Mouse (Mus musculus) urinary bladder, postnatal 14 days (tissue): ENCODE results near the gene Gng7.

Source experiments
- DNase-seq: peaks from one replicate; pipeline ENCODE4 v3.0.0; 2021; ENCODE audit warnings: low spot score

The Gng7 gene

DNA sequence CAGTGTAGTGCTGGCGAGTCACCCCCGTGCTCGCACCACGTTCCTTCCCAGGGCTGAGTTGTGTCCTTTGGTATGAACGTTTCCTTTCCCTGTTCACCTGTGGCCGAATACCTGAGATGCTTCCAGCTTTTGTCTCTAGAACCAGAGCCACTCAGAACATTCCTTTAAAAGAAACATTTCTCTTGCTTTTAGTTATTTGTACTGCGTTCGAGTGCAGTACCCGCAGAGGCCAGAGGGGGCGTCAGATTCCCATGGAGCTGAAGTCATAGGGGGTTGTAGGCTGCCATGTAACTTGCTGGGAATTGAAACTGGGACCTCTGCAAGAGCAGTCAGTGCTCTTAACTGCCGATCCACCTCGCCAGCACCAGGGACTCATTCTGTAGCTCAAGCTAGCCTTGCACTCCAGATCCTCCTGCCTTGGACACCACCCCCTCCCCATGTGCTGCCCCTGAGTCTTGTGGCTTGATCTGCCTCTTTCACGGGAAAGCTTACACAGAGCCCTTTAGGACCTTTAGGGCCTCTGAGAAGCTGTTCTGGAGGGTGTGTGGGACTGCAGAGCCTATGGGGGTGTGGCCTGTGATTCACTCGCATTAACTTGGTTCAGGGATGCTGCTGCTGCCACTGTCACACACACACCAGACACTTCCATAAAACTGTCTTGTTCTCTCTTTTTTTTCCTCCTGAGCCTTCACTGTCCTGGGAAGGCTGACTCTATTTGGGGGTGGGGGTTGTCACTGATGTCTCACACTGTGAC, 67.9 kb downstream of the Gng7 start:
- DNase-seq, result no peak

DNA sequence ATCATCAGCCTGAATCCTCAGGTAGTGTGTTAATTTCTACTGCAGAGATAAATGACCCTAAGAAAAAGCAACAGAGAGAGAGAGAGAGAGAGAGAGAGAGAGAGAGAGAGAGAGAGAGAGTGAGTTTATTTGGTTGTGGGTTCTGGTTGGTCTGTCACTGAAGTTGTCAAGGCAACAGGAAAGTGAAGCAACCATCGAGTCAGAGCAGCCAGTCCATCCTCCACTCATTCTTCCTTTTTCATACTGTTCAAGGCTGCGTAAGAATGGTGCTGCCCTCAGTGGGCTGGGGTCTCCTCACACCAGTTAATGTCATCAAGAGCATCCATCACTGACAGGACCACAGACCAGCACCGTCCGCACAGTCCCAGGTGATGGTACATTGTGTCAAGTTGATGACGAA, 70.5 kb downstream of the Gng7 start:
- DNase-seq, result no peak

DNA sequence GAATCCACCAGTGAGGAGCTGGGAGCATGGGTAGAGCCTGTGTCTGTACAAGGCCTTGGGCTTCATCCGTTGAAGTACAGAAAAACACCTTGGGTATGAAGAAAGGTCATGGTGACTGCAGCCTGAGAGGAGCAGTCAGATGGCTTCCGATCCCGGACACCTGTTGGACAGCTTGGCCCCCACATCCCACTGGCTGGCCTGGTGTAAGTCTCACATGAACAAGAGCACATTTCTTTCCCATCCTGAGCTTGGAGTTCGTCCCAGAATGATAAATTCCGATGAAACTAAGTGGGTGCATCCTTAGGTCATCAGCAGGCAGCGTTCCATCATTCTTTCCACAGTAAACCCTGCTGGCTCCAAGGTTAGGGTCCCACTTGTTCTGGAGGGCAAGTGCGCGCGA, 71.0 kb downstream of the Gng7 start:
- DNase-seq, result no peak

DNA sequence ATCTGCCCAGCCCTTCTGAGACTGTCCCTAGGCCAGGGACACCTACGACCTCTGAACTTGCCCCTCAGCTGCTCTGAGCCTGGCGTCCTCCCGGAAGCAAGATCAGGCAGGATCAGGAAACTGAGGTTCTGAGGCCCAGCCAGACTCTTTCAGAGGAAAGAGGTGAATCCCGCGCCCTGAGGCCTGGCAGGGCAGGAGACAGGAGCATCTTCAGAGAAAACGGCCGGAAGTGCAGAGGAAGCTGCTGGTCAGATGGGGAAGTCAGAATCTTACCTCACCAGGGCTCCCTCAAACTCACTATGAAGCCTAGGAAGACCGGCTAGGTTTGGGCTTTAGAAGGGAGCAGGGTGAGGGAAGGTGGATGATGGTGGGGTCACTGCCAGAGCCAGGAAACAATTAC, 71.8 kb downstream of the Gng7 start:
- no peak for DNase-seq

DNA sequence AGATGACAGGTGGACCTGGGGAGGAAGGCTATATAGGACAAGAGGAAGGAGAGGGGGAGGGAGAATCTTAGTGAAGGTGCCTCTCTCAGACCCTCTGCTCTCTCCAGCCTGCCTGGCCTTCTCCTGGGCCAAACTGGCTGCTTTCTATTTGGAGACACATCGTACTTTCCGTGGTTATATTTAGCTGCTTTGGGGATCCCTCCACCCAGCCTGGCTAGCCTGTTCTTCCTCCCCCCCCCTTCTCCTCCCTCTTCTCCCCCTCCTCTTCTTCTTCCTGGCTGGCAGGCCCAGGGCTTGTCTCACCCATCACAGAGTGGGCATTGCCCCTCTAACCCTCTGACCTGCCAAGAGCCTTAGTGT, 73.8 kb downstream of the Gng7 start:
- DNase-seq, result no peak

DNA sequence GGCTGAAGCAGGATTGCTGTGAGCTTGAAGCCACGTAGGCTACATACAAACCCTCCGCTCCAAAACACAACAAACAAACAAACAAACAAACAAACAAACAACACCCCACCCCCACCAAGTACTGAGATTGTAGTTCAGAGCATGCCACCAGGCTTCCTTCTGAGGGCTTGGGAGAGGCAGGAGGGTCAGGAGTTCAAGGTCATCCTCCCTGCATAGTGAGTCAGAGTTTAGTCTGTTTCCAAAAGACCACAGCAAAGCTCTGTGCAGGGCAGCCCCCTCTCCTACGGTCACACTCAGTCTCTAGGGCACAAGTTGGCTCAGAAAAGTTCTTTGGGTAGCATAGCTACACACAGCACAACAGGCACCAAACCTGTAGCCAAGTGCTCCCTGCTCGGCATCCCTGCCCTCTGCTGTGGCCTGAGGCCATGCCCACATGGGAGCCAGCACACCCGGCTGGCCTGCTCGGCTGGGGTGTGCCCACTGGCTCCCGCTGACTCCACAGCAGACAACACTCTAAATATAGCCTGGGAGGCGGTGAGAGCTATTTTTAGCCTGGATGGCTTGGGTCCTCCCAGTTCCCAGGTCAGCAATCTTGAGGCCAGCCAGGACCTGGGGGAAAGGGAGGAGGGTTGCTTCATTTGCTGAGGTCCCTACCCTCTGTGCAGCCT, 74.3 kb downstream of the Gng7 start:
- peak; percentile 57 for DNase-seq

DNA sequence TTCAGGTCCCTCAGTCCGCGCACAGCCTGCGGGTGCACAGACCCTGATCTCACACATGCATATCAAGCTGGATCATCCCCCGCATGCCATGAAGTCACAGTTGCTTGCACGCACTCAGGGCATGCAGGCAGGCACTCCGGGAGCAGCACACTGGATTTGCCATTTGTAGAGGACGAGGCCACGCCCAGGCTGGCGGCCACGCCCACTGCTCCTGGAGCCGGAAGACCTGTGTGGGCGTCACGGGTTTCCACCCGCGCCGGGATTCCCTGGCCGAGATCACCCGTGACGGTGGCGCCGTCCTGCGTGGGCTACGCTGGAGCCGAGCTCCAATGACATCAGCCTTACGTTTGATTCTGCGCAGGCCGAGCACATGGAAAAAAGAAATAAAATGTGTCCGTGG, 75.1 kb downstream of the Gng7 start:
- DNase-seq, result peak; percentile 89

DNA sequence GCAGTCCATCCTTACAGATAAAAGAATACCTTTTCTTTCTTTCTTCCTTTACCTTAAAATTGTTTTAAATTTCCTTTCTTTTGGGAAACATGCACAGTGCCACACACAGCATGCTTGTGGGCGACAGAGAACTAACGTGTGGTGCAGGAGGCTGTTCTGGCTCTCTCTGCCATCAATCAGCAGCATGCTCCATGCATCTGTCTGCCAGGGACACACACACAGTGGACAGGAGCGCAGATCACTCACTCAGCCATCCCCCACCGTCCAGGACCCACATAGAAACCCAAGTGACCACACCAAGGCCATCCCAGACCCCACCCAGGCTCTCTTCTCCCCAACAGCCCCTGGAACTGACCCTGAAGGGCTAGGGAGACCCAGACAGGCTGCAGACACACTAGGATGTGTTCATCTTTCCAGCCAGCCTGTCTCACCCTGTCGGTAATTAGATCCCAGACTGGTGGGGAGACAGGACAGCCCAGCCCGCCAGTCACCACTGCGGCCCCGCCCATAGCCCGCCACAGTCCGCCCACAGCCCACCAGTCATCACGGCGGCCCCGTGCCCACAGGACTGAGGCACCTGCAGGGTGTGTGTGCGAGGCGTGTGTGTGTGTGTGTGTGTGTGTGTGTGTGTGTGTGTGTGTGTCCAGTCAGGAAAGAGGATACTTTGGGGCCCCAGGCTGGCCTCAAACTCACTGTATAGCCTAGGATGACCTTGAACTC, 75.8 kb downstream of the Gng7 start:
- DNase-seq, result no peak

DNA sequence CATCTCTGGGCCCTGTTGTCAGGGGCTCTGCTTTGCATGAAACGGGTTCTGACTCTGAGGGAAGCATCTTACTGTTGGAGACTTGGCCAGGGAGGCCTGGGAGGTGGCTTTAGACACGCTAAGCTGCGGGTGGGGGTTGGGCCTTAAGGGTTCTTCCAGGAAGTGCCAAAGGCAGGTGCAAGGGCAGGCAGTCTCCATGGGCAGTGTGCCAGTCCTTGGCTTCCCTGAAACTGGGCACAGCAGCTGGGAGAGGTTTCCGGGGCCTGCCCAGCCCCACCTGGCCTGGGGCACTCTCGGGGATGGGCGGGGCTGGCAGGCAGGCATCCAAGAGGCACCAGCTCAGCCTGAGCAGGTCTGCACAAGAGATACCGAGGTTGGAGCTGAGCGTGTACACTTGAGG, 77.1 kb downstream of the Gng7 start:
- DNase-seq, result peak; percentile 94

DNA sequence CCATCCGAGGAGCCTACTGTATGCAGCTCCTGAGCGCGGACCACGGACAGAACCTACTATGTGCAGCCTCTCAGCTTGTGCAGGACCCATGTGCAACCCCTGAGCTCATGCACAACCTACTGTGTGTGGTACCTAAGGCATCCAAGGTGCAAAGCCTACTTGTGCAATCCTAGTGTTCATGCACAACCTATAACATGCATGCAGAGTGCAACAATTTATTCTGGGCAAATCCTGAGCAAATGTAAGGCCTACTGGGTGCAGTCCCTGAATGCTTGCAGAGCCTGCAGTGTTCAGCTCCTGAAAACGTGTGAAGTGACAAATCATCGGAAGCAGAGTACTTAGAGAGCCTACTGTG, 78.0 kb downstream of the Gng7 start:
- no peak for DNase-seq

DNA sequence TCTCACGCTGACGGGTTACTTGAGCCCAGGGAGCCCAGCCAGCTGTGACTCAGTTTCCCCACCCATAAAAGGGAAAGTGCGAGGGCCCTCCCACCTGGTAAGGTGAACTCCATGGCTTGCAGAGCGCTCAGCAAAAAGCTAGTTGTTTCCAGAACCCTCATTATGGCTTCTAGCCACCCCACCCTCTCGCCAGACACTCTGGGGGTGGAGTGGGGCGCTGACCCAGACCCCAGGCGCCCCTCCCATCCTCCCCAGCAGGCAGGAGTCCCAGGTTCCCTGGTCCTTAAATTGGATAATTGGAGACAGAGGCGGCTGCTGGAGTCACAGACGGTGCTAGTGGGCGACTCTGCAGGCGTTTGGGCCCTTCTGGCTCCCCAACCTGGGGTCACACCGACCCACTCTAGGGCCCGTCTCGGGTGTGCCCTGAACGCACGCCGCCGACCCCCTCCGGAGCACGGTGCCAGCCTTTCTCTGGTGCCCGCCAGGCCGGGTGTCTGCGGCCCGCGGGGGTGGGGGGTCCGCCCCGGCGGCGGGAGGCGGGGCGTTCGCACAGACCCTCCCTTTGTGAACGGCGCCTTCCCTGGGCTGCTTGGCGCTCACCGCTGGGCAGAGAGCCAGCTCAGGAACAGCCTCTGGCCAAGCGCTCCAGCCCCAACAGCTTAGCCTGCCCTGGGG, 78.5 kb downstream of the Gng7 start:
- peak; percentile 78 for DNase-seq

DNA sequence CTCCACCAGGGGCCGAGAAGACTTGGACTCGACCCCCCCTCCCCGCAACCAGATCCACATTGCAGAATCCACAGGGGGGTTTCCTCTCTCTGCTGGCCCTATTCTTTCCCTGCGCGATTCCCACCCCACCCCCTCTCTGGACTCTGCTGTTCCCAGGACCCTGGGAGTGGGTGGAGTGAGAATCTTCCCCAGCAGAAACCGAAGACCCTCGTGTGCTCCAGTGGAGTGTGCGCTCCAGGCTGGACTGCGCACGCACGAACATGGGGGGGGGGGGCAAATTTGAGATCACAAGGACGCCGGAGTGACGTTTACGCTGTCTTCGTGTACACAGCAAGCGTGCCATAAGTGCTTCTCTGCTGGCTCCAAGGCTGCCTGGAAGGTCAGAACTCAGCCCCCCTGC, 79.0 kb downstream of the Gng7 start:
- DNase-seq, result no peak

DNA sequence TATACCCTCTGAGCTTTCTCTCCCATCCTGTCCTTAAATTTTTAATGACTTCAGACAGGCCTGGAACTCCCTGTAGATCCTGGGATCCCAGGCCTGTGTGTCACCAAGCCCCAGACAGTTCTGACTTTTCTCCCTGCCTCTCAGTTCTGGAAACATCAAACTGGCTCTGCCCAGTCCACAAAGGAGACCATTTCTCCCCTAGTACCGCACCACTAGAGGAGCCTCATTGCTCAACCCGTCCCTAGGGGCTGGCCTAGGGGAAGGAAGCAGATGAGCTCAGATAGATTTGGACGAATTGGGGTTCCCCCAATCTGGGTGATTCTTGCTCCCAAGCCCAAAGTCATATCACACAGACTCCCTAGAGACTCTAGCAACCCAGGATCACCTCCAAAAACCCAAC, 79.5 kb downstream of the Gng7 start:
- DNase-seq, result no peak

DNA sequence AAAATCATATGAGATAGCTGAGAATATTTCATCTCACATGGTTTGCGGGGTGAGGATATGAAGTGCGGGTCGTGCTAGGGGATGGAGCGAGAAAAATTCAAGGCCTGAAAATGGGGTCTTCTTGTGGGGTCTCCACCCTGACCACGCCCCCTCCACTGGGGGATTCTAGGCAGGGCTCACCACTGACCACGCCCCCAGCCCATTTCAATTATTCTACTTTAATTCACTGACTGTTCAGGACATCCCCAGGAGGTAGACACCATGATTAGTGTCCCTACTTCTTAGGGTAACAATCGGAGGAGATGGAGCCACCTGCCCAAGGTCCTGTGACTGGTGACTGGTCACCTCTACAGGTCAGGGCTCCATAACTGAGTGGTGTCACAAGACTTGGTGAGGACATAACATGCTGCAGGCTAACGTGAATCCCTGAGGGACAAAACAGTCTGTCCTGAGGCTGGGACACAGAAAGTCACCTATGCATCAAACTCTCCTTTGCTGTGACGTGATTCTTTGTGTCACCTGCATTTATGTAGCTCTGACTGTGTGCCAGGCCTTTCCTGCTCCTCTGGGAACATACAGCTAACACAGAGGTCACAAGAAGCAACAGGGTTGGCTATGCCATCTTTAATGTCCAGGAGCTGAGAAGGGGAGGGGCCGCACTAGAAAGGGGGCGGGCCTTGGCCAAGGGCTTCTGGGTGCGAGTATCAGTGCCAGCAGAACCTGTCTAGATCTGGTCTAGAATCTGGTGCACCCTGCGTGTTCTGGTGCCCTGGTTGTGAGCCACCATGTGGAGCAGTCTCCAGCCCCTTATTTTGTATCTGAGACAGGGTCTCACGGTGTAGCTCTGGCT, 80.4 kb downstream of the Gng7 start:
- DNase-seq, result no peak

DNA sequence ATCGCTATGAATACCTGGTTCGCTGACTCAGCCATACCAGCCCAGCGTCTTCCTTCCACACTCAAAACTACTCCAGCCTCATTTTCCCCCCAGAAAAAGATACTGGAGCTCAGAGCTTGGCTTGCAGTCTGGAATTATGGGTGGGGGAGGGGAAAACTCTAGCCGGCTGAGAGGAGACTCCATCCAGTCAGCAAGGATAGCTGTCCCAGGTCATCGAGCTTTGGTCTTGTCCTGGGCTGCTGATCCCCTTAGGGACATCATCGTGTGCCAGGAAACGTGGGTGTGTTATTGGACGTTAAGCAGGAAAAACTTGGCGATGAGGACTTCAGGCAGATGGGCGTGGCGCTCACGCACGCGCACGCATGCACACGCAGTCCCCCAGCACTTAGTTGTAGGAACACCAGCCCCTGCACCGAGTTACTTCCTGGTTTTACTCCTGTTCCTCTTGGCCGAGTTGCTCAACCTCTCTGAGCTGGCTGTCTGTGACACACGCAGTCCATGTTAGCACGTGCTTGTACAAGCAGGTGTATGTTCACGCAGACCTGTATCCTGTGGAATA, 81.2 kb downstream of the Gng7 start:
- no peak for DNase-seq

DNA sequence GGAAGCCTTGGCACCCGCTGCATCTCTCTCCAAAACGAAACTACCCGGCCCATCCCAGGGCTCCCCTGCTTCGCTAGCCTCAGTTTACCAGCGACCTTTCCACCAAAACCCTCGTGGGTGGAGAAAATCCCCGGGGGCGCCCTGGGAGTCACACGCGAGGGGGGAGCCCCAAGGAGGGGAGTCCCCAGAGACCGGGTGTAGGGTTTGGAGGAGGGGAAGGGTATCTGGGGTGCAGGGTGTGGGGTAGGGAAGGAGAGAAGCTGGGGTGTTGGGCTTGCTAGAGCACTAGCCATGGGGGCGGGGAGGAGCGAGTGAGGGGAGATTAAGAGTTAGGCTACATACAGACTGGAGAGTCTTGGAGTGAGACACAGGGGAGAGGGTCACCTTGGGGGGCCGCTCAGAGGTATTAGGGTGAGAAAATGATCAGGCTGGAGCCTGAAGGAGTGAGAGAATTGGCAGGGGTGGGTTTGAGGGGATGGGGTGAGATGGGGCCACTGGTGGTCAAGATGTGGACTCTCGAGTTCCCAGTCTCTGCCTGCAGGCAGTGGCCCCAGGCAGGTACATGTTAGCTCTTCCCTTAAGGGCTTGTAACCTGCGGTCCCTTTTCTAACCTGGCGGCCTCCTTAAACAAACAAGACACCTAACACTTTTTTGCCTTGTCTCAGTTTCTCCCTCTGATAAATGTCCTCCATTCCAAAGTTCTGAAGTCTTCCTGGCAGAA, 81.9 kb downstream of the Gng7 start:
- no peak for DNase-seq

DNA sequence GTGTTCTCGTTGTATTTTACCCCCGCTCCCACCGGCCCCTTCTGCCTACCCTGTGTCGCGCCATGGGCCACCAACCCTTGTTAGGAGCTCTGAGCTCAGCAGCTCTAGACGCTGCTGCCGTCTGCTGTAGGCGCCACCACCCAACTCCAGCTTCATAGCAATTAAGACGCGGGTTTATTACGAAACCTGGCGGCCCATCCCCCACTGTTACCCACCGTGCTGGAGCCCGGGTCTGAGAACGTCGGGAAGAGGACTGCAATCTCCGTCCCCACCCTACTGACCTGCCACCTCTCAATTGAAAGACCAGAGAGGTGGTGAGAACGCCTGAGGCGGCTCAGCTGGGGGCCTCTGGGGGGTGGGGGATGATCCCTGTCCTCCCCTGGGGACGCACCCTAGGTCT, 82.5 kb downstream of the Gng7 start:
- no peak for DNase-seq

DNA sequence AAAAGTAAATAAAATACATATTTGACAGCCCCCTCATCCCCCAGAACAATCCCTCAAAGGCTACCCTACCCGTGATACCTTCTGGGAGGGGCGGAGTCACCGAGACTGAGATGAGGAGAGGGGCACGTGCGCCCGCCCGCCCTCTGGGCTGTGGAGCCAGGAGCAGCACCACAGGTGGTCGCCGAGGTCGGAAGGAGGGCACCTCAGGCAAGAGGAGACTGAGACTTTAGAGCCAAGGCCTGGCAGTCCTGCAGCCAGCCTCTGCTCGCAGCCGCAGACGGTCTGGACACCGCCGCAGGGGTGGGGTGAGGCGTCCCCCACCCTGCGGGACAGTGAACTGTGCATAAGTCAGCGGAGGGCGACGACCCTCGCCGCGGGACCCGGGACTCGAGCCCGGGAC, 83.0 kb downstream of the Gng7 start:
- DNase-seq, result no peak

DNA sequence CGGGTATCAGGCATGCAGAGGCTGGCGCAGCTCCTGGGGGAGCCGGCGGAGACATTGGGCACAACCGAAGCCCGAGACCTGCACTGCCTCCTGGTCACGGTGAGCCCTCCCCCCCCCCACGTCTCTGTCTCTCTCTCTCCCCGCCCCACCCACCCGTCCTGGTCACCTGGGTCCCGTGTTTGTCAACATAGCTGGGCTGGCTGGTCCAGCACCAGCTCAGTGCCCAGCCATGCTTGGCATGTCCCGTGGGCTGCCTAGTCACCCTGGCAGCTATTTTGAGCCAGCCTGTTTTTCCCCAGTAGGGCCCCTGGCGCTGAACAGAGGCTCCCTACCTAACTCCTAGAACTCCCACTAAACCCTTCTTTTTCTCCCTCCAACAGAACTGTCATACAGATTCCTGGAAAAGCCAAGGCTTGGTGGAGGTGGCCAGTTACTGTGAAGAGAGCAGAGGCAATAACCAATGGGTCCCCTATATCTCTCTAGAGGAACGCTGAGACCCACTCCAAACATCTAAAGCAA, 83.5 kb downstream of the Gng7 start:
- DNase-seq, result peak; percentile 46

DNA sequence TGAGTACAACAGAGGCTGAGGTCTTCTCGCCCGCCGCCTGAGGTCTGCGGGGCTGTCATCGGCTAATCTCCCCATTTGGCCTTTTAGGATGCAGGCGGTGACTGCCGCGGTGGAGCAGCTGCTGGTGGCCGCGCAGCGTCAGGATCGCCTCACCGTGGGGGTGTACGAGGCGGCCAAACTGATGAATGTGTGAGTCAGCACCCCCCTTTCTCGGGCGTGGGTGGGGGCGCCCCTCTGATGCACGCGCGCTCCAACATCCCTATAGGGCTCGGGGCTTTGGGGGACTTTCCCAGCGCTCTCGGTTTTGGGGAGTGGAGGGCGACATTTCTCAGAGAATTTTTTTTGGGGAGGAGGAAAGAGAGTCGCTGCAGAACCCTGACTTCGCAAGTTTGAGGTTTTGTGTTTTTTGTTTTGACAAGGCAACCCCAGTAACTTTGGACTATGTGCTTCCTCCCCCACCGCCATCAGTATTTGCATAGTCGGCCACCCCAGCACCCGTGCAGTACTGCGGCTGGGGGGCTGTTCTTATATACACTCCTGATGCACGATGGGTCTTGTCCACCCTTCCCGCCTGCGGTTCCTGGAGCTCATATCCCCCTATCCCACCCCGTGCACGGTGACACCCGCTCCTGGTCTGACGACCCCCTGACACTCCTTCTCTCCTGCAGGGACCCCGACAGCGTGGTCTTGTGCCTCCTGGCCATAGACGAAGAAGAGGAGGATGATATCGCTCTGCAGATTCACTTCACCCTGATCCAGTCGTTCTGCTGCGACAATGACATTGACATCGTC, 84.2 kb downstream of the Gng7 start:
- peak; percentile 53 for DNase-seq
